Mouse (Mus musculus) testis, adult 2 months (tissue): ENCODE results near the gene Col1a2.

ENCODE experiments used
- CTCF ChIP-seq: fragments of 200-500 bp; IDR thresholded peaks from 2 replicates; pipeline ENCODE4 v1.5.1; 2012; ENCODE audit warnings: low read depth, mild to moderate bottlenecking, inconsistent platforms, low read length, moderate library complexity; ENCODE audit not compliant: control insufficient read depth, insufficient read depth, insufficient replicate concordance
- POLR2A ChIP-seq: fragments of 200-500 bp; IDR thresholded peaks from 2 replicates; pipeline ENCODE4 v1.6.1; 2012; ENCODE audit warnings: low read depth, mild to moderate bottlenecking, inconsistent platforms, low read length, moderate library complexity; ENCODE audit not compliant: control insufficient read depth

- no peak for TF ChIP-seq CTCF
- TF ChIP-seq POLR2A, result no peak
Measured at GRCm38 (mm10) chr6:4483937-4484601, 20.5 kb upstream of the Col1a2 start.
